Mouse (Mus musculus): Measurements from ENCODE around the gene Etnppl.

The Etnppl gene

GRCm38 (mm10) chr3:130677671-130678460, 60.6 kb downstream of the Etnppl start:
- no peak for DNase-seq (ENCODE audit: low spot score)

GRCm38 (mm10) chr3:130681226-130681625, 64.0 kb downstream of the Etnppl start:
- DNase-seq (ENCODE audit: low spot score), result no peak

- DNase-seq (ENCODE audit: low spot score), result no peak
Observed at GRCm38 (mm10) chr3:130682183-130682582, 64.9 kb downstream of the Etnppl start.

- DNase-seq (ENCODE audit: low spot score), result no peak
Observed at GRCm38 (mm10) chr3:130683836-130684235, 66.6 kb downstream of the Etnppl start.

- no peak for DNase-seq (ENCODE audit: low spot score)
Observed at GRCm38 (mm10) chr3:130684276-130685013, 67.2 kb downstream of the Etnppl start.

- DNase-seq (ENCODE audit: low spot score), result no peak
Observed at GRCm38 (mm10) chr3:130685014-130685366, 67.7 kb downstream of the Etnppl start.

GRCm38 (mm10) chr3:130687051-130687450, 69.8 kb downstream of the Etnppl start:
- DNase-seq (ENCODE audit: low spot score), result no peak

All from c-Kit-positive CD71-positive TER-119-positive erythroid progenitor cells, embryonic 14.5 days (primary cell).